Mouse (Mus musculus): Measurements from ENCODE around the gene Casp8. TPM values are rescaled to one million over a fixed set of nuclear protein-coding genes. Genes with fewer than 3 reads are reported as not detected.

Gene Casp8
- polyA plus RNA-seq (2012; rRNA removed; ENCODE audit: low replicate concordance), result 6.2 and 10.1 TPM in 2 replicates

DNA sequence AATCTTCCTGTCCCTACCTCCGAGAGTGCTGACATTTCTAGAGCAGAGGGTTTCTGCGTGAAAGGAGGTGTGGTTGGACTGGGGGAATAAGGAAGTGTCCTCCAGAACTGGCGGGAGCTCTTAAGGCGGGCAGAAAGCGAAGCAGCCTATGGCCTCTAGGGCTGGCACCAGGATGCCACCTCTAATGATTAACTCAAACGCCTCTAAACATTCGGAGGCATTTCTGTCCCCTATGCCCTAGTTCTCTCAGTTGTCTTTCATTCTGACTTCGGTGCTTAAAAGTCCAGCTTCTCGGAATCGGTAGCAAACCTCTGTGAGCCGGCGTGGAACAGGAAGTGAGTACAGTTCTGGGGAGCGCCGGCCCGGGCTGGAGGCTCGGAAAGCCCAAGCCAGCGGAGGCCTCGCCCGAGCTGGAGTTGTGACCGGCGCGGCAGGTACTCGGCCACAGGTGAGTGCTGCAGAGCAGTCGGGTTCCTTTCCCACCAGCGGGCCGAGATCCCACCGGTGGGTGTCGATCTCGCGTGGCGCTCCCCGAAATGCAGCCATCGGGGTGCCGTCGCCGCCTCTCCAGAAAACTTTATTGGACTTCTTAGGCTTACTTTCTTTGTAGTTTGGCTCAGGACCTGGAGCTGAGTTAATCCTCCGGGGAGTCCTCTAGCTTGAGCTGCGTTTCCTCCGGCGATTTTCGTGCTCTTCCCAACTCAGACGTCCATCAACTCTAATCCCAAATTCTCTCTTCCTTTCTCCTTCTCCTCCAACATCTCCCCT is at the start of gene Casp8:
TSS of gene Casp8 (plus strand) at position 84 of the 768 bp plus-strand sequence.

Other genes with a start within 250 kb of the Casp8 start
- 1.8 and 6.9 TPM in 2 replicates for gene Fam126b, start 209.1 kb upstream of the Casp8 start, polyA plus RNA-seq (2012; rRNA removed; ENCODE audit: low replicate concordance)
- gene Ndufb3, start 209.0 kb upstream of the Casp8 start, polyA plus RNA-seq (2012; rRNA removed; ENCODE audit: low replicate concordance), result 34.9 and 87.2 TPM in 2 replicates
- 0.81 and 2.6 TPM in 2 replicates for gene Als2cr12, start 99.4 kb upstream of the Casp8 start, polyA plus RNA-seq (2012; rRNA removed; ENCODE audit: low replicate concordance)
- 35.7 and 50.7 TPM in 2 replicates for gene Cflar, start 83.9 kb upstream of the Casp8 start, polyA plus RNA-seq (2012; rRNA removed; ENCODE audit: low replicate concordance)
- gene Trak2, start 178.1 kb downstream of the Casp8 start, polyA plus RNA-seq (2012; rRNA removed; ENCODE audit: low replicate concordance), result 29.4 and 30.3 TPM in 2 replicates
- gene Stradb, start 178.1 kb downstream of the Casp8 start, polyA plus RNA-seq (2012; rRNA removed; ENCODE audit: low replicate concordance), result 10.9 and 27.3 TPM in 2 replicates